ENCODE assay signal across 20 mouse cellular contexts in genomic region chr13:30766636-30767476, GRCm38 (mm10). TPM values are rescaled to one million over a fixed set of nuclear protein-coding genes. Genes with fewer than 3 reads are reported as not detected.
DNase-seq lines count a peak whose midpoint lies in the region; ATAC-seq and TF ChIP-seq lines count a peak whose summit lies in the region.
"Had no signal": no experiment of that assay in that cellular context is flagged by ENCODE, and none has a peak within 500 bp of the region (broad histone marks: within the 10 kb centered on the region; RNA-seq: fewer than 3 reads in every experiment).

No protein-coding gene starts in this region.

- WGBS in spleen, adult 2 months = 40% methylated on average over 5 of the region's 5 CpGs
- WGBS in bone marrow, adult 2 months = 44% methylated on average over 5 of the region's 5 CpGs

- H3K27me3 ChIP-seq in spleen, adult 2 months (ENCODE audit: control insufficient read depth, insufficient read depth, low read length) = no peaks in the 10 kb centered on the region
- H3K27me3 ChIP-seq: forebrain, embryonic 12.5 days; hindbrain, embryonic 15.5 days; liver, embryonic 13.5 days; midbrain, embryonic 12.5 days; stomach, embryonic 15.5 days had no signal

- H3K36me3 ChIP-seq in spleen, adult 2 months (ENCODE audit: control insufficient read depth, insufficient read depth, low read length) = peaks cover 18% of the 10 kb centered on the region
- H3K36me3 ChIP-seq: forebrain, embryonic 12.5 days; heart, embryonic 10.5 days; hindbrain, embryonic 15.5 days; liver, embryonic 13.5 days; midbrain, embryonic 12.5 days; stomach, embryonic 15.5 days had no signal

- H3K27ac ChIP-seq in spleen, adult 2 months (ENCODE audit: insufficient read depth, low read length) = peak overlapping the region; percentile 80
- peak overlapping the region; percentile 45; the same call in 1 of the 2 replicates for H3K27ac ChIP-seq in bone marrow, adult 2 months (ENCODE audit: control insufficient read depth, insufficient read depth, low read depth, low read length, poor library complexity)
- H3K27ac ChIP-seq: forebrain, embryonic 12.5 days; heart, embryonic 10.5 days; hindbrain, embryonic 15.5 days; liver, embryonic 13.5 days; midbrain, embryonic 12.5 days; stomach, embryonic 15.5 days had no signal

- TF ChIP-seq POLR2A in spleen, adult 2 months (IDR thresholded peaks at IDR 0.05; ENCODE audit: low read depth, low read length) = no peak
- no peak for TF ChIP-seq POLR2A in bone marrow, adult 2 months (IDR thresholded peaks at IDR 0.05; ENCODE audit: borderline replicate concordance, control insufficient read depth, low read depth, low read length)

- peak; percentile 82 for ATAC-seq in megakaryocyte, adult 5-6 weeks (ENCODE audit: poor library complexity, severe bottlenecking)
- no peak for ATAC-seq in erythroid progenitor cell, adult 5-6 weeks (replicated peaks; ENCODE audit: low FRiP score, poor library complexity, severe bottlenecking)
- ATAC-seq: lung, postnatal 0 days had no signal

- H3K4me3 ChIP-seq in spleen, adult 2 months (ENCODE audit: extremely low read depth, insufficient read depth, insufficient read length) = no peak overlapping the region
- H3K4me3 ChIP-seq in bone marrow, adult 2 months (replicated peaks; ENCODE audit: control insufficient read depth, low read depth, low read length) = no peak overlapping the region
- H3K4me3 ChIP-seq: forebrain, embryonic 12.5 days; heart, embryonic 10.5 days; hindbrain, embryonic 15.5 days; liver, embryonic 13.5 days; midbrain, embryonic 12.5 days; stomach, embryonic 15.5 days had no signal

- peaks cover 23% of the 10 kb centered on the region for H3K4me1 ChIP-seq in spleen, adult 2 months (ENCODE audit: control insufficient read depth, insufficient read depth, insufficient read length)
- peaks cover 2% of the 10 kb centered on the region for H3K4me1 ChIP-seq in bone marrow, adult 2 months (ENCODE audit: control insufficient read depth, insufficient read depth, low read length)
- H3K4me1 ChIP-seq: forebrain, embryonic 12.5 days; hindbrain, embryonic 15.5 days; liver, embryonic 13.5 days; midbrain, embryonic 12.5 days; stomach, embryonic 15.5 days had no signal

- TF ChIP-seq CTCF in spleen, adult 2 months (IDR thresholded peaks at IDR 0.05; ENCODE audit: extremely low read depth, insufficient read depth, insufficient read length, insufficient replicate concordance) = no peak
- no peak for TF ChIP-seq CTCF in bone marrow, adult 2 months (IDR thresholded peaks at IDR 0.05; ENCODE audit: control insufficient read depth, insufficient read depth, low read length)

- DNase-seq in spleen, adult 2 months (ENCODE audit: low read depth in 1 of 2, low spot score in 2 of 2) = peak in 1 of 2 experiments; percentile 45
- no peak for DNase-seq in spleen, adult 12 weeks (ENCODE audit: low spot score)
- DNase-seq in thymus, postnatal 25 days = peak; percentile 54
- no peak for DNase-seq in neural tube, embryonic 10.5 days (ENCODE audit: extremely low spot score, low spot score)
- no peak for DNase-seq in urinary bladder, postnatal 25 days (ENCODE audit: low spot score)
- DNase-seq: adrenal gland, postnatal 36 days; heart, postnatal 14 days; kidney, adult 18-20 months; kidney, postnatal 25 days; liver, embryonic 13.5 days; right cerebral cortex, postnatal 25 days had no signal

RNA-seq across cellular contexts. Expression of gene Irf4, which starts 17.8 kb away (rescaled TPM):
- 16.2 and 17.4 TPM in 2 replicates for polyA plus RNA-seq in spleen, adult 2 months (2012; rRNA removed)
- 3.0 and 6.3 TPM in 2 replicates for polyA plus RNA-seq in bone marrow, adult 2 months (2011; ENCODE audit: insufficient read depth, insufficient read length, low replicate concordance, missing spikeins)
- 13.0 and 14.1 TPM in 2 replicates for total RNA-seq in megakaryocyte, adult 5-6 weeks (2015)
- total RNA-seq in megakaryocyte, adult 5-6 weeks (2017) = 12.4 and 13.4 TPM in 2 replicates
- 8.6 and 11.3 TPM in 2 replicates for total RNA-seq in erythroid progenitor cell, adult 5-6 weeks (2015; ENCODE audit: low replicate concordance)
- total RNA-seq in erythroid progenitor cell, adult 5-6 weeks (2017; ENCODE audit: low replicate concordance) = 5.1 TPM in 2 replicates
